Mouse (Mus musculus) forebrain, embryonic 14.5 days (tissue): ENCODE results near the gene Supt3. TPM values are rescaled to one million over a fixed set of nuclear protein-coding genes. Genes with fewer than 3 reads are reported as not detected.

ENCODE experiments used
- ATAC-seq: fragments of 200-750 bp; cut with Nextera tagmentation; 2 replicates; pipeline ENCODE4 v1.8.0; 2017; ENCODE audit warnings: mild to moderate bottlenecking, moderate library complexity
- DNase-seq: peaks from one replicate; pipeline ENCODE4 v3.0.0-alpha.2; 2015; ENCODE audit warnings: low spot score
- H3K27ac ChIP-seq: fragments of 300-500 bp; sonication (generic); 2 replicates; pipeline ENCODE4 v1.5.1; 2014; ENCODE audit warnings: low read depth, mild to moderate bottlenecking, control low read depth, low read length, moderate library complexity
- H3K27me3 ChIP-seq: fragments of 300-500 bp; sonication (generic); replicated peaks from 2 replicates; pipeline ENCODE4 v1.6.1; 2014; ENCODE audit warnings: low read length, control low read depth, mixed read lengths; ENCODE audit not compliant: control insufficient read depth, insufficient read depth
- H3K36me3 ChIP-seq: fragments of 300-500 bp; sonication (generic); 2 replicates; pipeline ENCODE4 v1.6.1; 2014; ENCODE audit warnings: low read length, control low read depth; ENCODE audit not compliant: control insufficient read depth, insufficient read depth
- H3K4me1 ChIP-seq: fragments of 300-500 bp; sonication (generic); 2 replicates; pipeline ENCODE4 v1.6.1; 2014; ENCODE audit warnings: antibody characterized with exemption, low read length, control low read depth; ENCODE audit not compliant: control insufficient read depth, insufficient read depth
- H3K4me2 ChIP-seq: fragments of 300-500 bp; sonication (generic); 2 replicates; pipeline ENCODE4 v1.6.1; 2014; ENCODE audit warnings: mild to moderate bottlenecking, control low read depth, low read length
- H3K4me3 ChIP-seq: fragments of 300-500 bp; sonication (generic); 2 replicates; pipeline ENCODE4 v1.5.1; 2014; ENCODE audit warnings: low read depth, low read length, control low read depth
- H3K9ac ChIP-seq: fragments of 300-500 bp; sonication (generic); 2 replicates; pipeline ENCODE4 v1.6.1; 2014; ENCODE audit warnings: mild to moderate bottlenecking, low read length, control low read depth, moderate library complexity
- H3K9me3 ChIP-seq: fragments of 300-500 bp; sonication (generic); replicated peaks from 2 replicates; pipeline ENCODE4 v1.6.1; 2016; ENCODE audit warnings: low read length, control low read depth, mixed read lengths; ENCODE audit not compliant: control insufficient read depth
- WGBS: fragments of 180-500 bp; shearing (Covaris S2); extraction: QIAGEN DNeasy Blood & Tissue Kit; methylation state at CpG from one replicate; pipeline ENCODE4 v1.1.7; 2014; 5-methylcytosine and 5-hydroxymethylcytosine counted together
- polyA plus RNA-seq: library from polyadenylated mRNA; unstranded; fragments of >200 nt; fragmentation: Nextera tagmentation; extraction: Ambion mirVana; gene quantifications from 2 replicates; pipeline ENCODE4 v1.2.1, GENCODE M21; 2014

The Supt3 gene
- polyA plus RNA-seq, 1 experiment from 2014 or later = 19.0 TPM

GRCm38 (mm10) chr17:44797331-44797730 lies 20.4 kb downstream of the Supt3 start:
- H3K27ac ChIP-seq = no peak overlapping the region
- DNase-seq (no peak), ATAC-seq (no peak)
- no peaks in the 10 kb centered on the region for H3K4me1 ChIP-seq
- no peak overlapping the region for H3K4me3 ChIP-seq
- WGBS = 62% methylated on average over 3 of the region's 3 CpGs
- 0 out of 2 replicates have a peak, but pooled peaks cover 2% of the 10 kb centered on the region for H3K36me3 ChIP-seq
- no peaks in the 10 kb centered on the region for H3K27me3 ChIP-seq
- no peak overlapping the region for H3K4me2 ChIP-seq
- no peaks in the 10 kb centered on the region for H3K9me3 ChIP-seq
- no peak overlapping the region for H3K9ac ChIP-seq

GRCm38 (mm10) chr17:44807031-44807430 lies 30.1 kb downstream of the Supt3 start:
- Histone ChIP-seq H3K9ac (no peak overlapping the region), H3K27ac (no peak overlapping the region), H3K4me1 (no peaks in the 10 kb centered on the region), H3K4me2 (no peak overlapping the region), H3K9me3 (no peaks in the 10 kb centered on the region), H3K36me3 (no peaks in the 10 kb centered on the region), H3K27me3 (no peaks in the 10 kb centered on the region), H3K4me3 (no peak overlapping the region)
- 96% methylated on average over 1 of the region's 1 CpGs for WGBS
- ATAC-seq = no peak
- no peak for DNase-seq

- Histone ChIP-seq H3K4me3 (no peak within 1 kb of the TSS), H3K9me3 (no peaks in the 10 kb centered on the region), H3K27me3 (no peaks in the 10 kb centered on the region), H3K4me2 (no peak within 1 kb of the TSS), H3K27ac (no peak within 1 kb of the TSS), H3K9ac (no peak within 1 kb of the TSS), H3K4me1 (no peaks in the 10 kb centered on the region), H3K36me3 (no peaks in the 10 kb centered on the region)
- 37% methylated on average over 3 of the region's 3 CpGs for WGBS
- no peak for DNase-seq
- ATAC-seq = no peak
Measured at GRCm38 (mm10) chr17:44814508-44815175, 37.7 kb downstream of the Supt3 start, which contains the start of gene Runx2. Runx2 (minus strand) TSS chr17:44814797.

GRCm38 (mm10) chr17:44818825-44819224 lies 41.9 kb downstream of the Supt3 start:
- WGBS = 81% methylated on average over 2 of the region's 2 CpGs

GRCm38 (mm10) chr17:44819816-44820215 lies 42.9 kb downstream of the Supt3 start:
- Histone ChIP-seq H3K27ac (no peak overlapping the region), H3K4me1 (no peaks in the 10 kb centered on the region), H3K4me2 (no peak overlapping the region), H3K4me3 (no peak overlapping the region), H3K27me3 (no peaks in the 10 kb centered on the region), H3K9me3 (no peaks in the 10 kb centered on the region), H3K36me3 (no peaks in the 10 kb centered on the region), H3K9ac (no peak overlapping the region)
- 69% methylated on average over 4 of the region's 4 CpGs for whole genome bisulfite sequencing
- ATAC-seq (no peak), DNase-seq (no peak)

More at GRCm38 (mm10) chr17:44818825-44819224, 41.9 kb downstream of the Supt3 start:
- Histone ChIP-seq H3K9ac (no peak overlapping the region), H3K4me2 (no peak overlapping the region), H3K36me3 (no peaks in the 10 kb centered on the region), H3K27me3 (no peaks in the 10 kb centered on the region), H3K9me3 (no peaks in the 10 kb centered on the region), H3K27ac (no peak overlapping the region), H3K4me3 (no peak overlapping the region), H3K4me1 (no peaks in the 10 kb centered on the region)
- ATAC-seq (no peak), DNase-seq (no peak)

GRCm38 (mm10) chr17:44821940-44822339 lies 45.0 kb downstream of the Supt3 start:
- WGBS = 84% methylated on average over 5 of the region's 5 CpGs
- H3K27me3 ChIP-seq = no peaks in the 10 kb centered on the region
- H3K4me1 ChIP-seq = no peaks in the 10 kb centered on the region
- H3K9ac ChIP-seq = no peak overlapping the region
- DNase-seq = no peak
- H3K4me3 ChIP-seq = no peak overlapping the region
- no peak overlapping the region for H3K27ac ChIP-seq
- H3K36me3 ChIP-seq = no peaks in the 10 kb centered on the region
- H3K9me3 ChIP-seq = no peaks in the 10 kb centered on the region
- no peak for ATAC-seq
- H3K4me2 ChIP-seq = no peak overlapping the region

GRCm38 (mm10) chr17:44827124-44827523 lies 50.2 kb downstream of the Supt3 start:
- ATAC-seq = no peak
- WGBS = 87% methylated on average over 3 of the region's 3 CpGs

GRCm38 (mm10) chr17:44827964-44828363 lies 51.0 kb downstream of the Supt3 start:
- Histone ChIP-seq H3K27ac (no peak overlapping the region), H3K4me2 (no peak overlapping the region), H3K27me3 (no peaks in the 10 kb centered on the region), H3K4me1 (no peaks in the 10 kb centered on the region), H3K9me3 (no peaks in the 10 kb centered on the region), H3K36me3 (no peaks in the 10 kb centered on the region), H3K4me3 (no peak overlapping the region), H3K9ac (no peak overlapping the region)
- DNase-seq = no peak
- 83% methylated on average over 4 of the region's 4 CpGs for WGBS
- ATAC-seq = no peak

More at GRCm38 (mm10) chr17:44827124-44827523, 50.2 kb downstream of the Supt3 start:
- H3K4me3 ChIP-seq = no peak overlapping the region
- no peaks in the 10 kb centered on the region for H3K4me1 ChIP-seq
- H3K36me3 ChIP-seq = no peaks in the 10 kb centered on the region
- no peaks in the 10 kb centered on the region for H3K9me3 ChIP-seq
- H3K27ac ChIP-seq = no peak overlapping the region
- no peak for DNase-seq
- H3K4me2 ChIP-seq = no peak overlapping the region
- no peaks in the 10 kb centered on the region for H3K27me3 ChIP-seq
- H3K9ac ChIP-seq = no peak overlapping the region

- H3K9ac ChIP-seq = no peak overlapping the region
- 95% methylated on average over 3 of the region's 3 CpGs for WGBS
- DNase-seq = no peak
- ATAC-seq = no peak
- H3K36me3 ChIP-seq = no peaks in the 10 kb centered on the region
- no peak overlapping the region for H3K27ac ChIP-seq
- H3K4me3 ChIP-seq = no peak overlapping the region
- no peaks in the 10 kb centered on the region for H3K9me3 ChIP-seq
- H3K4me1 ChIP-seq = no peaks in the 10 kb centered on the region
- H3K4me2 ChIP-seq = no peak overlapping the region
- H3K27me3 ChIP-seq = no peaks in the 10 kb centered on the region
Measured at GRCm38 (mm10) chr17:44829587-44829986, 52.6 kb downstream of the Supt3 start.
